Mouse (Mus musculus): ENCODE data around the gene Olfr986. TPM values are rescaled to one million over a fixed set of nuclear protein-coding genes. Genes with fewer than 3 reads are reported as not detected.
"Not testable (repeated sequence)": the region's sequence is repeated elsewhere in the genome, so short reads cannot be mapped to it uniquely, and the experiment has no call there.

The Olfr986 gene
- not detected in 2 replicates for polyA plus RNA-seq (2016; fragmentation: Nextera tagmentation; extraction: Ambion mirVana)

DNA sequence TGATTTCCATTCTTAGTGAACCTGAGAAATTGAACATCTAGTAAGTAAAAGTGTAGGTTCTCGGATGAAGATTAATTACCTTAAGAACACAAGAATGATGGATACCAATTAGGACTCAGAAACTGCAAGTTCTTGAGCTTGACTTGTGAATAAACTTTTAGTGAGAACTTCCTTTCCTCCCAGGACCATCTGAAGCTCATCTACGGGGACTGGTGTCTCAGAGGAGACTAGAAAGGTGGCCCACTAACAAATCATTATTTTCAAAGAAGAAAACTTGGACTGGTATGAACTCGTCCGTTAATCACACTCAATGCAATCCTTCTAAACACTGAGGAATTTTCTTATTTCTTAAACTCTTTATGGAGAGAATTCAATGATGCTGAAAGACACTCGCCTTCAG is at the start of gene Olfr986:
Gene Olfr986, plus strand, starts transcription at position 301 of the 400 bp plus-strand sequence.
- WGBS = 89% methylated on average over 5 of the region's 5 CpGs
- Histone ChIP-seq H3K36me3 (replicated peaks) (no peaks in the 10 kb centered on the region), H3K27me3 (ENCODE audit: poor library complexity, severe bottlenecking) (no peaks in the 10 kb centered on the region), H3K27ac (no peak within 1 kb of the TSS), H3K4me3 (no peak within 1 kb of the TSS), H3K9me3 (no peaks in the 10 kb centered on the region), H3K4me1 (no peaks in the 10 kb centered on the region)
- DNase-seq (ENCODE audit: extremely low spot score, low spot score) = no peak

DNA sequence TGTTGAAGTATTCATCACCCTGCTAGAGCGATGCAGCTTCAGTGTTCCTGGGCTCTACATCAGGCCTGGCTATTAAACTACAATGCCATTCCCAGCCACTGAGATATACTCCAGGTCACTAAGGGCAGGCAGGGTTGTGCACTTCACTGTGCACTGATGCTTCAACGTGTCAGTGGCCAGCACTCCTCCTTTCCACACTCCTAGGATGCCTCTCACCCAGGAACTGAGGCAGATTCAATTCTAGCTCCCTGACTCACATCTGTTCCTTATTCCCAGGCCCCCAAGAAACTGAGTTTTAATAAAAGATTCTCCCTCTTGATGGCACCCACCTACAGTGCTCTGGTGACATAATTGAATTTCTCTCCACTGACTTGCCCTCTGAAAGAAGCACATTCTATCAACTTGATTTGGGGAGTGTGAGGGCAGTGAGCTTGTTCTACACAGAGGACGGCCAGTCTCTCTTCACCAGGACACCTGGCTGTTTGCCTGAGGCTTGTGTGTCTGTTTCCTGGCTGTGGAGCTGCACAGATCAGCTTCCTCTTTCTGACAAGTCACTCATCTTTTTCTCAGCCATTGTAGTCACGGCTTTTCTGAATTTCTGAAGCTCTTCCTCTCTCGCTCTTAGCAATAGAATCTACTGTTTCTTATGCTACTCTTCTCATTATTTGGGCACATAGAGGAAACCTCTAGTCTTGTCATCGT is 43.6 kb upstream of the Olfr986 start:
- no peak overlapping the region for H3K27ac ChIP-seq
- H3K36me3 ChIP-seq (replicated peaks) = no peaks in the 10 kb centered on the region
- WGBS = 88% methylated on average over 6 of the region's 6 CpGs
- no peak overlapping the region for H3K4me3 ChIP-seq
- no peaks in the 10 kb centered on the region for H3K9me3 ChIP-seq
- no peaks in the 10 kb centered on the region for H3K4me1 ChIP-seq
- no peak for DNase-seq (ENCODE audit: extremely low spot score, low spot score)
- no peaks in the 10 kb centered on the region for H3K27me3 ChIP-seq (ENCODE audit: poor library complexity, severe bottlenecking)

GRCm38 (mm10) chr9:40139484-40139883 is 41.2 kb upstream of the Olfr986 start:
- no peaks in the 10 kb centered on the region for H3K36me3 ChIP-seq (replicated peaks)
- 81% methylated on average over 4 of the region's 4 CpGs for WGBS
- H3K9me3 ChIP-seq = no peaks in the 10 kb centered on the region
- H3K27me3 ChIP-seq (ENCODE audit: poor library complexity, severe bottlenecking) = no peaks in the 10 kb centered on the region
- no peak for DNase-seq (ENCODE audit: extremely low spot score, low spot score)
- no peak overlapping the region for H3K4me3 ChIP-seq
- no peak overlapping the region for H3K27ac ChIP-seq
- no peaks in the 10 kb centered on the region for H3K4me1 ChIP-seq

GRCm38 (mm10) chr9:40141544-40141943 is 39.2 kb upstream of the Olfr986 start:
- 63% methylated on average over 1 of the region's 1 CpGs for WGBS

DNA sequence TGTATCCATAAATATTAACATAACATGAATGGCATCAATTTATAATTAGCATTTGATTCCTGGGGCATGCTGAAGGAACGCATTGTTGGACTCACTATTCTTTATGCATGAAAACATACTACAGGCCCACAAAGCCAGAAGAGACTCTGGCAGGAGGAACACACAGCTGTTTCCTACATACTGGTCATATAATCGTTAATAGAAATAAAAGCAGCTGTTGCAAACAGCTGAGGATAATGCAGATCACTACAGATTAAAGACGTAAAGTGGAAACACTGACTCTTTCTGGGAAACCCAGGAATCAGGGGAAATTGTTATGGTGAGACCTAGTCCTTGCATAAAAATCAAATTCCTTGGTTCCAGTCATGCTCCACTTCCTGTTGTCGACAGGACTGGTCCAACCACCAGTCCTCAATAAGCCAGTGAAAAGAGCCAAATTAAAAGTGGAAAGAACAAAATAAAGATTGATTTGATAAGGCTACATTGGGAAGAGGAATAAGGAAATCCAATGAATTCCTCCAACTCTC is 25.5 kb upstream of the Olfr986 start:
- H3K27ac ChIP-seq = no peak overlapping the region
- no peaks in the 10 kb centered on the region for H3K27me3 ChIP-seq (ENCODE audit: poor library complexity, severe bottlenecking)
- 86% methylated on average over 4 of the region's 4 CpGs for WGBS
- no peak for DNase-seq (ENCODE audit: extremely low spot score, low spot score)
- H3K36me3 ChIP-seq (replicated peaks) = no peaks in the 10 kb centered on the region
- no peaks in the 10 kb centered on the region for H3K4me1 ChIP-seq
- H3K4me3 ChIP-seq = no peak overlapping the region
- H3K9me3 ChIP-seq = no peaks in the 10 kb centered on the region

More at GRCm38 (mm10) chr9:40141544-40141943, 39.2 kb upstream of the Olfr986 start:
- no peak for DNase-seq (ENCODE audit: extremely low spot score, low spot score)
- H3K27me3 ChIP-seq (ENCODE audit: poor library complexity, severe bottlenecking) = no peaks in the 10 kb centered on the region
- H3K4me1 ChIP-seq = no peaks in the 10 kb centered on the region
- no peak overlapping the region for H3K4me3 ChIP-seq
- H3K9me3 ChIP-seq = no peaks in the 10 kb centered on the region
- no peak overlapping the region for H3K27ac ChIP-seq
- H3K36me3 ChIP-seq (replicated peaks) = no peaks in the 10 kb centered on the region

DNA sequence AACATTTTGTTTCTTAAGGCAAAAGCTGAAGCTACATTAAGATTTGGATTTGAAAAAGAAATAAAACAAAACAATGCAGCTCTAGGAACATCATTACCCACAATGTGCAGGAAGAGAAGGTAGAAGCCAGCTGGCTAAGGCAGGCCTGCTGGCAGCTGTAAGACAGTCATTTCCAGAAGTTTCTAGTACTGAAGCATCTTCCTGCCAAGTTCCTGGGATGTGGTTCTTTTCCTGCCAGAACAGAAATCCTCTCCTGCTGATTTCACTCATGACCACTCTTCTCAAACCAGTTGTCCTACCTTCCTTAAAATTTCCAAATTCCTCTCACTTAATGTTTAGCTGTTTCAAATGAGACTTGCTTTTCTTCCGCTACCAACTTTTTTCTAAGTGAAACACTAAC is 14.3 kb upstream of the Olfr986 start:
- Histone ChIP-seq H3K27me3 (ENCODE audit: poor library complexity, severe bottlenecking) (no peaks in the 10 kb centered on the region), H3K36me3 (replicated peaks) (no peaks in the 10 kb centered on the region), H3K4me1 (no peaks in the 10 kb centered on the region), H3K9me3 (no peaks in the 10 kb centered on the region), H3K27ac (no peak overlapping the region), H3K4me3 (no peak overlapping the region)
- DNase-seq (ENCODE audit: extremely low spot score, low spot score) = no peak
- 91% methylated on average over 1 of the region's 1 CpGs for WGBS

- H3K27me3 ChIP-seq (ENCODE audit: poor library complexity, severe bottlenecking) = no peaks in the 10 kb centered on the region
- DNase-seq (ENCODE audit: extremely low spot score, low spot score) = no peak
- H3K27ac ChIP-seq = no peak overlapping the region
- H3K36me3 ChIP-seq (replicated peaks) = no peaks in the 10 kb centered on the region
- 91% methylated on average over 6 of the region's 6 CpGs for WGBS
- no peaks in the 10 kb centered on the region for H3K4me1 ChIP-seq
- no peak overlapping the region for H3K4me3 ChIP-seq
- H3K9me3 ChIP-seq = no peaks in the 10 kb centered on the region
Observed at GRCm38 (mm10) chr9:40177017-40177416, 3.7 kb upstream of the Olfr986 start.

DNA sequence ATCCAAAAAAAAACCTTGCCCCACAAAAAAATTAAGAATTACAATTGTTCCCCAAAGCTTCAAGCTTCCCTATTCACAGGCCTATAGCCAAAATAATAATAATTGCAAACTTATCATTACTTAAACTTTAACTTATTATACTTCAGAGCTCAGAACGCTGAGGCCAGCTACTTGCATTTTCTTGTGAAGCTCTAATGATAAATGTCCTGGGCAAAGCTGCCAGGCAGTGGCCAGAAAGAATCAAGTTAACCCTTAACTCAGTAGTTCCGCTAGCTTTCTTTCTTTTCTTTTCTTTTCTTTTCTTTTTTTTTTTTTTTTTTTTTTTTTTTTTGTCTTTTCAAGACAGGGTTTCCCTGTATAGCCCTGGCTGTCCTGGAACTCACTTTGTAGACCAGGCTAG is 4.4 kb downstream of the Olfr986 start:
- not testable (repeated sequence) for H3K36me3 ChIP-seq (replicated peaks); H3K27ac ChIP-seq; H3K4me3 ChIP-seq; H3K9me3 ChIP-seq; H3K27me3 ChIP-seq (ENCODE audit: poor library complexity, severe bottlenecking); DNase-seq (ENCODE audit: extremely low spot score, low spot score); H3K4me1 ChIP-seq
- WGBS = 88% methylated on average over 2 of the region's 2 CpGs

DNA sequence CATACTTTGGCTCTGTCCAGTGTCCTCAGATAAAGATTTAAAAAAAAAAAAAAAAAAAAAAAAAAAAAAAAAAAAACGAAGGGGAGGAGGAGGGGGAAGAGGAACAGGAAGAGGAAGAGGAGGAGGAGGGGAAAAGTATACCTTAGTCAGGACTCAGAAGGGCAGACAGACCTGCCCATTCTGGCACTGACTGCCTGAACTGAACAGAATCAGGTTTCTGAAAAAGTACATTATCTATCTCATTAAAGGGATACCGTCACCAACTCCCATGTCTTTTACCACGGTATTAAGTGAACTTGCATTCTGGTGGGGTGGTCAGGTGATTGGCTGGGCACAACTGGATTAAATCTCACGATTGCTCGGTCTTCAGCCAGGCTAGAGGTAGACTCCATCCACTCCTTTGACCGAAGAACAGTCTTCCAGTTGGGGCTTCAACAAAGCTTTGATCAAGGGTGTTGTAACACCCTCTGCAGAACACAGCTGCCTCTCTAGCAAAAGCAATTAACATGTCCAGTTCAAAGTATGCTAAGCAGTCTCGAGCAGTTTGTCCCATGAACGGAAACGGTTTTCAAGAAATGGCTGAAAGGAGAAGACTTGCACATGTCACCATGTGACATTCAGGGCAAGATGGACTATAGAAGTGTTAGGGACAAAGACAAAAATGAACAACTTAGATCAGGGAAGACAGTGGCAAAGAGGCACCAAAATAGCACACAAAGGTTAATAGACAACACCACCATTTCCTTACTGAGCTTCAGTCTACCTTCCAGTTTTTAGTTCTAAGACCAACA is 10.6 kb downstream of the Olfr986 start:
- H3K9me3 ChIP-seq = no peaks in the 10 kb centered on the region
- 94% methylated on average over 8 of the region's 9 CpGs for WGBS
- no peaks in the 10 kb centered on the region for H3K36me3 ChIP-seq (replicated peaks)
- H3K27me3 ChIP-seq (ENCODE audit: poor library complexity, severe bottlenecking) = no peaks in the 10 kb centered on the region
- H3K27ac ChIP-seq = peak overlapping the region; percentile 93
- H3K4me1 ChIP-seq = peaks cover 20% of the 10 kb centered on the region
- peak overlapping the region; percentile 88 for H3K4me3 ChIP-seq
- DNase-seq (ENCODE audit: extremely low spot score, low spot score) = no peak

DNA sequence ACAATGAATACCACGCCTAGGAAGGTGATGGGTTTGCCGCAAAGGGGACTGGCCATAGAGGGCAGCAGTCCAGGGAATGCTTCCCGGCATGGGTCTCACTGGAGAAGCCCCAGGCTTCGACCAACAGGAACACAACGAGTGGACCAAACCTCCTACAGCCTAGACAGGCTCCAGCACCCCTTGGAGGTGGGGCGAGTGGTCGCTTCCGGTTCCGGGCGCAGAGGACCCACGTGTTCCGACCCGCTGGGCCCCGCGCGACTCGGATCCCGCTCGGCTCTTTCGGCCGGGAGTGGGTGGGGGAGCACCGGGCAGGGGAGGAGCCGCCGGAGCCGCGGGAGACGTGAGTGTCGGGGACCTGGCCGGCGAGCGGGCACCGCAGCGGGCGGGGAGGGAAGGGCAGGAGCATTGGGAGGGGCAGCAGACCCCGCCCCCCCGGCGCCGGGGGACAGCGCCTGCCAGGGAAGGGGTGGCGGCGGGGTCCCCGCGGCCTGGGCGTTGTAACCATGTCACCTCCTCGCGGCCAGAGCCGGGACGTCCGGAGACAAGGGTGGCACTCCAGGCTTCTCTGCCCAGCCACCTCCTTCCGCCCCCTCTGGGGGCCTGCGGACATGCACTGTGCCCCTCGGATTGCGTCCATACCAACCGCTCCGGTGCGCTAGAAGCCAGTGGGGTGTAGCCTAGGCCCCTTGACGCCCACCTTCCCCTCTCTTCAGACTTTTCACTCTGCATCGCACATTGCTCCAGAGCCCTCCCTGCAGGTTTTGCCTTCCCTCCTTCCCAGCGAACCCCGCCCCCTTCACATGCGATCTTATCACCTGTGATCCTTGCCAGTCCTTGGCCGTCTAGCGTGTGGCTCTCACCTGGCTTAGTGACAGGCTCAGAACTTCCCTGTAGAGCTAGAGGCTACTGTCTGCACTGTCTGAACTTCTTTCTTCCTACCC is 11.6 kb downstream of the Olfr986 start, which contains the start of gene Zfp202:
Gene Zfp202, plus strand, starts transcription at position 219 of the 941 bp plus-strand sequence.
- Histone ChIP-seq H3K36me3 (replicated peaks) (peaks cover 8% of the 10 kb centered on the region), H3K9me3 (no peaks in the 10 kb centered on the region), H3K27me3 (ENCODE audit: poor library complexity, severe bottlenecking) (no peaks in the 10 kb centered on the region), H3K27ac (peak within 1 kb of the TSS; percentile 93), H3K4me3 (peak within 1 kb of the TSS; percentile 88), H3K4me1 (peaks cover 20% of the 10 kb centered on the region)
- under 1% methylated on average over 63 of the region's 63 CpGs for WGBS
- DNase-seq (ENCODE audit: extremely low spot score, low spot score) = peak; percentile 87

GRCm38 (mm10) chr9:40195981-40196380 is 15.3 kb downstream of the Olfr986 start:
- peaks cover 20% of the 10 kb centered on the region for H3K4me1 ChIP-seq
- H3K36me3 ChIP-seq (replicated peaks) = peaks cover 16% of the 10 kb centered on the region
- H3K9me3 ChIP-seq = no peaks in the 10 kb centered on the region
- DNase-seq (ENCODE audit: extremely low spot score, low spot score) = no peak
- H3K27ac ChIP-seq = no peak overlapping the region
- no peaks in the 10 kb centered on the region for H3K27me3 ChIP-seq (ENCODE audit: poor library complexity, severe bottlenecking)
- 94% methylated on average over 3 of the region's 3 CpGs for WGBS
- no peak overlapping the region for H3K4me3 ChIP-seq

- peaks cover 52% of the 10 kb centered on the region for H3K36me3 ChIP-seq (replicated peaks)
- WGBS = 94% methylated on average over 5 of the region's 5 CpGs
Observed at GRCm38 (mm10) chr9:40206546-40206950, 25.8 kb downstream of the Olfr986 start.

More at GRCm38 (mm10) chr9:40206546-40206950, 25.8 kb downstream of the Olfr986 start:
- Histone ChIP-seq H3K9me3 (no peaks in the 10 kb centered on the region), H3K27ac (no peak overlapping the region), H3K4me1 (no peaks in the 10 kb centered on the region), H3K27me3 (ENCODE audit: poor library complexity, severe bottlenecking) (no peaks in the 10 kb centered on the region), H3K4me3 (no peak overlapping the region)
- no peak for DNase-seq (ENCODE audit: extremely low spot score, low spot score)
